Comparison of ENCODE assay signal across 8 mouse cellular contexts in the genomic region with DNA sequence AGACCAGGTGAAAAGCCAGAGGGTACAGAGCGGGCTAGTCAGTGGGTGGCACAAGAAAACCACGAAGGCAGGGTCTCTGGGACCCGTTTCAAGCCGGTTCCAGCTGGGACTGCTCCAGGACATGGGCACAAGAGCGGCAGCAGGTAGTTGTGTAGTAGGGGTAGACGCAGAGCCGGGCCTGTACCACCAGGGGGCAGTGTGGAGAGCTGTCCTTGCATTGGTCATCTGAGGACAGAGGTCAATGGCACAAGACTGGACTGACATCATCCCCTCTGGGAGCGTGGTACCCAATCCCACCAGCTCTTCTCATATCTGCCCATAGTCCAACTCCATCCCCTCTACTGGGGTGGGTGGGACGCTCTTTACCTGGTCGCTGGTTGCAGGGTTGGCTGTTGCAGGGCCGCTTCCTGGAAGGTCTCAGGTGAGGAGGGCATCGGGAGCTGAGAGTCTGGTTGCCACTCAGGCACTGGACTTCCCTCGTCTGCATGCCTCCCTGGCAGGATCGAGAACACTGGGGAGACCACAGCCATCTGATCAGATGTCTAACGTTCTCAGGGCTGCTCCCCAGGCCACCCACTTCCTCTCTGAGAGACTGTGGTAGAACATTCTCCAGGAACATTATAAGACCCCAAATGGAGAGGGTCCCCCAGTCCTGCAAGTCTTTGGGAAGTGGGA. TPM values are rescaled to one million over a fixed set of nuclear protein-coding genes. Genes with fewer than 3 reads are reported as not detected.
DNase-seq lines count a peak whose midpoint lies in the region; ATAC-seq and TF ChIP-seq lines count a peak whose summit lies in the region.

No protein-coding gene starts in this region.

- peak; percentile 91 for TF ChIP-seq CTCF in kidney, postnatal 0 days (IDR thresholded peaks at IDR 0.05; ENCODE audit: low read depth)
- peak; percentile 90 for TF ChIP-seq CTCF in lung, embryonic 14.5 days (IDR thresholded peaks at IDR 0.05; ENCODE audit: low read depth)

- no peak overlapping the region for H3K27ac ChIP-seq in midbrain, embryonic 10.5 days (replicated peaks)
- no peak overlapping the region for H3K27ac ChIP-seq in midbrain, embryonic 13.5 days
- peak overlapping the region; percentile 97 for H3K27ac ChIP-seq in kidney, postnatal 0 days
- H3K27ac ChIP-seq in lung, embryonic 14.5 days (ENCODE audit: low read depth): no peak overlapping the region

- peaks cover 50% of the 10 kb centered on the region for H3K4me1 ChIP-seq in midbrain, embryonic 10.5 days
- H3K4me1 ChIP-seq in midbrain, embryonic 13.5 days (replicated peaks): peaks cover 28% of the 10 kb centered on the region
- peaks cover 51% of the 10 kb centered on the region for H3K4me1 ChIP-seq in kidney, postnatal 0 days (replicated peaks; ENCODE audit: insufficient read depth, low read length)
- peaks cover 45% of the 10 kb centered on the region for H3K4me1 ChIP-seq in lung, embryonic 14.5 days (ENCODE audit: insufficient read depth)

- no peak overlapping the region for H3K4me3 ChIP-seq in midbrain, embryonic 10.5 days
- H3K4me3 ChIP-seq in midbrain, embryonic 13.5 days (replicated peaks): no peak overlapping the region
- H3K4me3 ChIP-seq in kidney, postnatal 0 days (replicated peaks; ENCODE audit: low read depth, low read length): no peak overlapping the region
- no peak overlapping the region for H3K4me3 ChIP-seq in lung, embryonic 14.5 days (ENCODE audit: low read depth, low read length)

- no peak overlapping the region for H3K4me2 ChIP-seq in midbrain, embryonic 13.5 days (replicated peaks)
- no peak overlapping the region for H3K4me2 ChIP-seq in kidney, postnatal 0 days (ENCODE audit: low read length)
- no peak overlapping the region for H3K4me2 ChIP-seq in lung, embryonic 14.5 days

- peaks cover 23% of the 10 kb centered on the region for H3K36me3 ChIP-seq in midbrain, embryonic 10.5 days
- peaks cover 35% of the 10 kb centered on the region for H3K36me3 ChIP-seq in midbrain, embryonic 13.5 days
- H3K36me3 ChIP-seq in kidney, postnatal 0 days (ENCODE audit: insufficient read depth, low read length): 0 out of 2 replicates have a peak, but pooled peaks cover 9% of the 10 kb centered on the region
- no peaks in the 10 kb centered on the region for H3K36me3 ChIP-seq in lung, embryonic 14.5 days (ENCODE audit: insufficient read depth)

- 61% methylated on average over 15 of the region's 15 CpGs for WGBS in midbrain, embryonic 10.5 days
- WGBS in midbrain, embryonic 13.5 days: 59% methylated on average over 15 of the region's 15 CpGs
- WGBS in kidney, postnatal 0 days: 68% methylated on average over 15 of the region's 15 CpGs
- WGBS in lung, embryonic 14.5 days: 61% methylated on average over 15 of the region's 15 CpGs

- peak; percentile 80 for DNase-seq in midbrain, embryonic 10.5 days (ENCODE audit: low spot score)
- peak; percentile 56 to 66 for DNase-seq in cerebellum, adult 18-20 months
- peak; percentile 78 for DNase-seq in gastrocnemius, postnatal 25 days
- DNase-seq in kidney, postnatal 0 days (ENCODE audit: low spot score): peak; percentile 78
- peak; percentile 75 for DNase-seq in lung, embryonic 14.5 days
- peak; percentile 56 for DNase-seq in retina, postnatal 7 days (ENCODE audit: low read depth, low spot score)
- peak; percentile 81 for DNase-seq in urinary bladder, postnatal 25 days (ENCODE audit: low spot score)

- no peaks in the 10 kb centered on the region for H3K27me3 ChIP-seq in midbrain, embryonic 10.5 days (ENCODE audit: low read depth, poor library complexity, severe bottlenecking)
- no peaks in the 10 kb centered on the region for H3K27me3 ChIP-seq in midbrain, embryonic 13.5 days
- H3K27me3 ChIP-seq in kidney, postnatal 0 days (ENCODE audit: insufficient read depth, low read length): no peaks in the 10 kb centered on the region
- no peaks in the 10 kb centered on the region for H3K27me3 ChIP-seq in lung, embryonic 14.5 days (ENCODE audit: insufficient read depth, low read length)

- H3K9ac ChIP-seq in midbrain, embryonic 13.5 days (replicated peaks): no peak overlapping the region
- no peak overlapping the region for H3K9ac ChIP-seq in kidney, postnatal 0 days (ENCODE audit: low read depth, low read length)
- H3K9ac ChIP-seq in lung, embryonic 14.5 days: 0 out of 2 replicates have a peak overlapping the region, but pooled peaks have one; percentile 1

- no peak for ATAC-seq in midbrain, embryonic 13.5 days
- ATAC-seq in kidney, postnatal 0 days (replicated peaks; ENCODE audit: low FRiP score, low read depth): 0 out of 2 replicates have a peak, but pooled peaks have one; percentile 4
- no peak for ATAC-seq in lung, embryonic 14.5 days (ENCODE audit: insufficient read depth)

- no peaks in the 10 kb centered on the region for H3K9me3 ChIP-seq in midbrain, embryonic 10.5 days (replicated peaks)
- no peaks in the 10 kb centered on the region for H3K9me3 ChIP-seq in midbrain, embryonic 13.5 days
- H3K9me3 ChIP-seq in kidney, postnatal 0 days (replicated peaks; ENCODE audit: low read length): no peaks in the 10 kb centered on the region
- H3K9me3 ChIP-seq in lung, embryonic 14.5 days (ENCODE audit: low read depth, low read length): no peaks in the 10 kb centered on the region

RNA-seq across cellular contexts. Expression of a gene that starts 10.8 kb away (rescaled TPM):
- 0.78 and 1.4 TPM in 2 replicates for polyA plus RNA-seq in midbrain, embryonic 10.5 days (2016; fragmentation: Nextera tagmentation; extraction: Ambion mirVana)
- polyA plus RNA-seq in midbrain, embryonic 13.5 days (2015; fragmentation: Nextera tagmentation; extraction: Ambion mirVana): 0.68 and 1.9 TPM in 2 replicates
- total RNA-seq in gastrocnemius, postnatal 25 days (2021): 10 to 100 TPM; 21.3 to 37.2 TPM
- 3.6 TPM in 2 replicates for polyA plus RNA-seq in kidney, postnatal 0 days (2015; fragmentation: Nextera tagmentation; extraction: Ambion mirVana)
- 1.6 and 4.0 TPM in 2 replicates for polyA plus RNA-seq in lung, embryonic 14.5 days (2014; fragmentation: Nextera tagmentation; extraction: Ambion mirVana)

RNA-seq across cellular contexts. Expression of a gene that starts 18.3 kb away (rescaled TPM):
- 41.9 and 47.6 TPM in 2 replicates for polyA plus RNA-seq in midbrain, embryonic 10.5 days (2016; fragmentation: Nextera tagmentation; extraction: Ambion mirVana)
- polyA plus RNA-seq in midbrain, embryonic 13.5 days (2015; fragmentation: Nextera tagmentation; extraction: Ambion mirVana): 46.9 and 56.3 TPM in 2 replicates
- total RNA-seq in gastrocnemius, postnatal 25 days (2021): 100 to 1,000 TPM; 111 to 133 TPM
- polyA plus RNA-seq in kidney, postnatal 0 days (2015; fragmentation: Nextera tagmentation; extraction: Ambion mirVana): 60.9 and 70.2 TPM in 2 replicates
- polyA plus RNA-seq in lung, embryonic 14.5 days (2014; fragmentation: Nextera tagmentation; extraction: Ambion mirVana): 82.3 and 83.2 TPM in 2 replicates

RNA-seq across cellular contexts. Expression of a gene that starts 52.1 kb away (rescaled TPM):
- 90.1 and 101 TPM in 2 replicates for polyA plus RNA-seq in midbrain, embryonic 10.5 days (2016; fragmentation: Nextera tagmentation; extraction: Ambion mirVana)
- 116 TPM in 2 replicates for polyA plus RNA-seq in midbrain, embryonic 13.5 days (2015; fragmentation: Nextera tagmentation; extraction: Ambion mirVana)
- 10 to 100 TPM; 92.1 to 93.9 TPM for total RNA-seq in gastrocnemius, postnatal 25 days (2021)
- polyA plus RNA-seq in kidney, postnatal 0 days (2015; fragmentation: Nextera tagmentation; extraction: Ambion mirVana): 53.8 and 57.3 TPM in 2 replicates
- polyA plus RNA-seq in lung, embryonic 14.5 days (2014; fragmentation: Nextera tagmentation; extraction: Ambion mirVana): 64.8 and 66.7 TPM in 2 replicates
